Mouse (Mus musculus): Measurements from ENCODE around the gene Rasal1.

Rasal1 gene

GRCm38 (mm10) chr5:120653873-120654272, 5.3 kb downstream of the Rasal1 start:
- DNase-seq (ENCODE audit: low read depth, low spot score), result no peak

DNA sequence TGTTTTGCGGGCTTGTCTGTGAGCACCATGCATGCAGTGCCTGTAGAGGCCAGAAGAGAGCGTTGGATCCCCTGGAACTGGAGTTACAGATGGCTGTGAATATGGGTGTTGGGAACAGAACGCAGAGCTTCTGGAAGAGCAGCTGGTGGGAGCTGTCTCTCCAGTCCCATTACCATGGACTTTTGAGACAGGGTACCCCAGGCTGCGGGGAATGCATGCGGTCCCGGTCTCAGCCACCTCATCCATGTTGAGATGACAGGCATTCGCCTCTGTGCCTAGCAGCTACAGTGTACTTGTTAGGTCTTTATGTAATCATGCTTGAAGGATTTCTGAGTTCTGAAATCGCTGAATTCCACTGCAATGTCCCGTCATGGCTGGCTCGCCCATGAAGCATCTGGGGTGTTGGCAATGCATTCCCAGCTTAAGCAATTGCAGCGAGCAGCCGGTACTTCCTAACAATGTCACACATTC, 7.7 kb downstream of the Rasal1 start:
- DNase-seq (ENCODE audit: low read depth, low spot score), result no peak

GRCm38 (mm10) chr5:120660816-120661215, 12.2 kb downstream of the Rasal1 start:
- no peak for DNase-seq (ENCODE audit: low read depth, low spot score)

DNA sequence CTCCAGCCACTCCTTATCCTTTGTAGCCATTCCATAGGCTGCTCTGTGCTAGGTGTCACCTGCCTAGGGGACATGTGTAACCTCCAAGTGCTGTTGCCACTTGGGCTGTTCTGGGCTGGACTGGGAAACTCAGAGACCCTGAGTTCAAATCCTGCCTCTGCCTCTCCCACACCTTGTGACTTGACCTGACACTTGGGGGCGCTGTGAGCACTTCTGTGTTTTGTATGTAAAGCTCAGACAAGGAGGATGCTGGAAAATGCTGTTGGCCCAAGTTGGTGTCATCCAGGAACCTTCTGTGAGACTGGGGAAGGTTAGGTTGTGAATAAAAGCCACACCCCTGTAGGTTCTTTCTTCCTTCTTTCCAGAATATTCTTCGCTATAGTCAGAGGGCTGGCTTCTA, 16.3 kb downstream of the Rasal1 start:
- DNase-seq (ENCODE audit: low read depth, low spot score), result no peak

DNA sequence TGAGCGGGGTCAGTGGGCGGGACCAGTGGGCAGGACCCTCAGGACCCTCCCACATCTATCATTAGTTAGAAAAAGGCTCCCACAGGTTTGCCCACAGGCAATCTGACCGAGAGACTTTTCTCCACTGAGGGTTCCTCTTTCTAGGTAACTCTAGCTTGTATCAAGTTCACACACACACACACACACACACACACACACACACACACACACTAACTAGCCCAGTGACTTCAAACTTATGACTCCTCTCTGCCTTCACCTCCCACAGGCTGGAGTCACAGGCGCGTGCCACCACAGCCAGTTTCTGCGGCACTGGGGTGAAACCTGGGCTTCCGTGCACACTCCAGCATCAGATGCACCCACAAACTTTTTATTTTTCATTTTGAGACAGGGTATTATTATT, 20.1 kb downstream of the Rasal1 start:
- no peak for DNase-seq (ENCODE audit: low read depth, low spot score)

GRCm38 (mm10) chr5:120670132-120670531, 21.5 kb downstream of the Rasal1 start:
- DNase-seq (ENCODE audit: low read depth, low spot score), result no peak

GRCm38 (mm10) chr5:120671865-120672264, 23.3 kb downstream of the Rasal1 start:
- DNase-seq (ENCODE audit: low read depth, low spot score), result no peak

GRCm38 (mm10) chr5:120673626-120674025, 25.0 kb downstream of the Rasal1 start:
- DNase-seq (ENCODE audit: low read depth, low spot score), result peak; percentile 59

DNA sequence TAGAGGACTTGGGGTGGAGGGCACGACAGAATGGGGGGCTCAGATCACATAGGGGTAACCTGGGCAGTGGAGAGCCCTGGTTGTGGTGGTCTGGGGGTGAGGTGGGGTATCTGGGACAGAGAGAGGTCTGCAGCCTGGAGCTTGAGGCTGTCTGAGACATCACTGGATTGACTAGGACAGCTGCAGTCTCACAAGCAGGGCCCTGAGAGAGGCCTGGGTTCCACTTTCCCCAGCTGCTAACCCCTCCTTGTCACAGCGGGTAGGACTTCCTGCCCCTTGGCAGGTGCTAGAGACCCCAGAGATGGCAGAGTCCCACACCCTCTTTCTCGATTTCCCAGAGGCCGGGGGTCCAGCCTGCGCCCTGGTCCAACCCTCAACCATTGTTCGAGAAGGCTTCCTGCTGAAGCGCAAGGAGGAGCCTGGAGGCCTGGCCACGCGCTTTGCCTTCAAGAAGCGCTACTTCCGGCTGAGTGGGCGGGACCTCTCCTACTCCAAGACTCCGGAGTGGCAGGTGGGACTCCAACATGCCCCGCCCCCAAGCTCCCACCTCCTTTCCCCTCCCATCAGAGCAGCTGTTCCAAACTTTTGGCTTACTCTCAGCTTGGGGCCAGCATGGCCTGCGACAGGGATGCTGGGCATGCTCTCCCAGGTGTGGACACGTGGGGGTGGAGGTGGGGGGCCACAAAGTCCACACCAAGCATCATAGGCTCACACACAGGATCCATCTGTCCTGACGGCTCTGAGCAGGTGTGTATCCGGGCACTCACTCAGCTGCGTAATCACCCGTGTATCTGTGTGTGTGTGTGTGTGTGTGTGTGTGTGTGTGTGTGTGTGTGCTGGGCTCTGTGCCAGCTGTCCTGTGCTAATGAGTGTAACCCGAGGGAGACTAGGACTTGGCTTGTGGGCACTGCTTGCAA, 25.9 kb downstream of the Rasal1 start:
- DNase-seq (ENCODE audit: low read depth, low spot score), result no peak

DNA sequence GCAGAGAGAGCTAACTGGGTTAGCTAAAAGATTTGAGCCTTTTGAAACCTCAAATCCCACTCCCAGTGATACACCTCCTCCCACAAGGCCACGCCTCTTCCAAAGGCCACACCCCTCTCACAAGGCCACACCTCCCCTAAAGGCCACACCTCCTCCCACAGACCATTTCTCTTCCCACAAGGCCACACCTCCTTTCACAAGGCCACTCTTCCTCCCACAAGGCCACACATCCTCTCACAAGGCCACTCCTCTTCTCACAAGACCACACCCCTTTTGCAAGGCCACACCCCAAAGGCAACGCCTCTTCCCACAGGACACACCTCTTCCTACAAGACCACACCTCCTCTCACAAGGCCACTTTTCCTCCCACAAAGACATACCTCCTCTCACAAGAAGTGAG, 28.9 kb downstream of the Rasal1 start:
- no peak for DNase-seq (ENCODE audit: low read depth, low spot score)

- DNase-seq (ENCODE audit: low read depth, low spot score), result peak; percentile 56
Measured at GRCm38 (mm10) chr5:120679676-120680555, 31.3 kb downstream of the Rasal1 start.

DNA sequence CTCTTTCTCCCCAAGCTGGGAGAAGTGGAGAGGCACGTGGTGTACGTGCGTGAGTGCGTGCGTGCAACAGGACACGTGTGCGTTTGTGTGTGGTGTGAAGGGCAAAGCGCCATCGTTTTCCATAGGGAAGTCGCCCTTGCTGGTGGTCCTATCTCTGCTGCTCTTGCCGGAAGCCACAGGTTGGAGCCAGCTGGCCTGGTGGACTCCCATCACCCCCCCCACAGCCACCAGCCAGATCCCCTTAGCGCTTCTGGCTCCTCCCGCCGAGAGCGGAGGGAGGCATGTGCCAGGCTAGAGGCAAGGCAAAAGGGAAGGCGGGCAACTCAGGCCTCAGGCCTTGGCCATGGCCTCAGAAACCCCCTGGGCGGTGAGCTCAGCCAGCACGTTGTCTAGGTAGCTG, 32.3 kb downstream of the Rasal1 start:
- no peak for DNase-seq (ENCODE audit: low read depth, low spot score)

DNA sequence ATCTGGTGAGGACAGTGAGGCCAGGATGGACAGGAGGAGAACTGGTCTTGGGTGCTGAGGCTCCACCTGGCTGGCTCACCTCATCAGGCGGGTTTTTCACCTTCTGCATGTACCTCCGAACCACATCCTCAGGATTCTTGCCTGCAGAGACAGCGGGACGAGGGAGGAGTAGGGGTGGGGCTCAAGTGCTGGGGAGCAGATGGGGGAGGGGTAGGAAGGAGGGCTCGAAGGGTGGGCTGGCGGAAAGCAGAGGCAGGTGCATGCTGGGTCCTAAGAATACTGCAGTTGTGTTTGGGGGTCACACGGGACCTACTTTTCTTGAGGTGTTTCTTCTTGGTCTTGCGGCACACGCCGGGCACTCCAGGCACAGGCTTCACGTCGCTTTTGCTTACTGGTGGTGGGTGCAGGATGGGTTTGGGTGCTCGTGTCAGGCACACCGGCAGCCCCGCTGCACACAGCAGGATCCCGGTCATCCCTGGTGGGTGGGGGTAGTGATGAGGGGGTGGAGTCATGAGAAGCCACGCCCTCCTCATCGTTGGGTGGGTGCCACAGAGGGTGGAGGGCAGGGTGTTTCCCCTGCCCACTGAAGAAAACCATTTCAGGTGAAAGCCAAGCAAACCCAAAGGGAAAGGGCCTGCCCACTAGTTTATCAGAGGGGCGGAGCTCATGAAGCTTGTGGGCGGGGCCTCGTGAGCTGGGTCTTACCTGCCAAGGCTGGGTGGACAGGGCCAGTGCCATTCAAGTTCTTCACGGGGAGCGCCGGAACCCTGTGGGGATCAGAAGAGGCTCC, 34.6 kb downstream of the Rasal1 start:
- no peak for DNase-seq (ENCODE audit: low read depth, low spot score)

DNA sequence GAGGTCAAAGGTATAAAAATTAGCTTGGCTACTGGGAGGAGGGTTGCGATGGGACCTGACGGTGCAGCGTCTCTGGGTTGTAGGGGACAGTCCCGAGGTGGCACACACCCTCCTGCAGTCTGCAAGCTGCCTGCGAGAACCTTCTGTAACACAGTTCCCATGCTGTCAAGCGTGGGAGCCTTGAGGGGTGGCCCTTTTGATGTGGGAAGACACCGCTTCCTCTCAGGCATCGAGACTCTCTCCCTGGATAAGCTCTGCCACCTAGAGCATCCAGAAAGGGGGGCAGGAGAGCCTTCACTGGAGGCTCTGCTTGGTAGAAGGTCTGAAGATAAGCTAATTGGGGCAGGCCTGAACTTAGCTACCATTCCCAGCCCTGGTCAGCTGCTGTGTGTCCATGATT, 37.1 kb downstream of the Rasal1 start:
- no peak for DNase-seq (ENCODE audit: low read depth, low spot score)

DNA sequence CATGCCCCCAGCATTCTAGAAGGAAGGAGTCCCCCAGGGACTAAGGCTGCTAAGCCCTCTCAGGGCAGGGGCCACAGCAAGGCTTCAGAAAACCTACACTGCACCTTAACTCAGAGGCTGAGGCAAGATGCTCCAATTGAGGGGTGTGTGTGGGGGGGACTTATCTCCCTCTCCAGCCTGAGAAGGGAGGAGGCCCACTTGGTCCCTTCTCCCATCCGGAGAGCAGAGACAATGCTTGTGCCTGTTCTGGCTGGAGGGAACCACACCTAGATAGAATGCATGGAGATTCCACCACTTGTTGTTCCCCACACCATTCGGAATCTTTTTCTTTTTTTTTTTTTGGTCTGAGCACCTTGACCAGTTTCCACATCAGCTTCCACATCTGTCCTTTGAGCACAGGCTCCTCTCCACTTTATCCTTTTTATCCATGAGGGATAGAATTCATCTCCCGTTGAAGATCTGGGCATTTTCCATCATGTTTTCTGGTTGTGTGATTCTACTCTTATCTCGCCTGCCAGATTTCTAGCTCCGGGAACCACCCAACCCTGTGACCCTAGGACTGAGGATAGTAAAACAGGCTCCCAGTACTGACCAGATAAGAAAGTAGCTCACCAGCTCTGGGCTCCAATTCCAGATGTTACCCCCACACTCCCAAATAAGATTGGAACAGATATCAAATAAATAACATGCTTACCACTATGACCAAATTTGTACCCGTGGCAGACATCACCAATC, 38.3 kb downstream of the Rasal1 start:
- no peak for DNase-seq (ENCODE audit: low read depth, low spot score)

DNA sequence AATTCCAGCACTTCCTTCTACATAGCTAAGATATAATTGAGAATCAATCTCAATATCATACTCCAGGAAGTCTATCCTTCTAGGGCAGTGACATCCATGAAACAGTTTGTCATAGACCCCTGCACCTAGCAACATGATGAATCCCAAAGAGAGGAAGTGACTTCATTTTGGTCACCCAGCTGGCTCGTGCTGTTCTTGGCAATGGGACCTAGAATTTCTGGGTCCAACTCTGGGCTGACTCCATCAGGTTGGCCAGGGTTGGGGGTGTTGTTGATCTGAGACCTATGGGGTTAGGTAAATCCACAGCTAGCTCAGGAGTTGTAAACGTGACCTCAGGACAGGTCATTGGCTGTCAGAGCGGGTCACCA, 38.9 kb downstream of the Rasal1 start:
- no peak for DNase-seq (ENCODE audit: low read depth, low spot score)

- DNase-seq (ENCODE audit: low read depth, low spot score), result no peak
Measured at GRCm38 (mm10) chr5:120687897-120688296, 39.3 kb downstream of the Rasal1 start.

- no peak for DNase-seq (ENCODE audit: low read depth, low spot score)
Measured at GRCm38 (mm10) chr5:120688434-120688833, 39.8 kb downstream of the Rasal1 start.

DNA sequence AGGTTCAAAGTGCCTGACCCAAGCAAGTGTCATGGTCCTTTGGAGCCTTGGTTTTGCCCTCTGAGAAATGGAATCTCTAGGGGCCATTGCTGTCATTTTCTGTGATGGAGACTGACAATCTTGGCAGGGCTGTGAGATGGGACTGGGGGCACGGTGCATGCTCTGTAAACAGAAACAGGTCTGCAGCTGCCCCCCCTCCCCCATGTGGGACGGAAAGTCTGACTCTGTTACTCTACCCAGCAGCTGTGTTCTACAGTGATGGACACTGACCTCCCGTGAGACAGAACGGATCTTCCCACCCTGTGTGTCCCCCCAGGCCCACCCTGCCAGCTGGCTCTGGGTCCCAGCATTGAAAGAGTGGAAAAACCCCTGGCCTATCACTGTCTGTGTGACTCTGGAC, 41.8 kb downstream of the Rasal1 start:
- DNase-seq (ENCODE audit: low read depth, low spot score), result no peak

- DNase-seq (ENCODE audit: low read depth, low spot score), result no peak
Measured at GRCm38 (mm10) chr5:120692034-120692433, 43.4 kb downstream of the Rasal1 start.
